Mouse (Mus musculus): Measurements from ENCODE around the gene Cdk14. TPM values are rescaled to one million over a fixed set of nuclear protein-coding genes. Genes with fewer than 3 reads are reported as not detected.

The Cdk14 gene
- total RNA-seq, 2 experiments from 2014 or later = 0.60 TPM; not detected in 1

DNA sequence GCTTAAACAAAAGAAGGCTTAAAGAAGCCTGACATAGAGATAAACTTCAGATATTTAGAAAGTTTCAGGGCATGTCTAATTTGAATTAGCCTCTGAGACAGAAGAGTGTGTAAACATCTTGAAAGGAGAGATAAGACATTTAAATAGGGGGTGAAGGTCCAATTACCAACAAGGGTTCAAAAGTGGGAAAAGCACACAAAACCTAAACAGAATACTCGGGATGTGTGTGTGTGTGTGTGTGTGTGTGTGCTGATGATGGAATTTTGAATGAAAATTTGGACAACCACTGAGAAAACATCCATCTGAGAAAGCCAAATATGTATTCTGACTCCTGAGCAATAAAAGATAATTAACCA is 208.4 kb downstream of the Cdk14 start:
- no peak for ATAC-seq (replicated peaks; ENCODE audit: low FRiP score, poor library complexity, severe bottlenecking)

DNA sequence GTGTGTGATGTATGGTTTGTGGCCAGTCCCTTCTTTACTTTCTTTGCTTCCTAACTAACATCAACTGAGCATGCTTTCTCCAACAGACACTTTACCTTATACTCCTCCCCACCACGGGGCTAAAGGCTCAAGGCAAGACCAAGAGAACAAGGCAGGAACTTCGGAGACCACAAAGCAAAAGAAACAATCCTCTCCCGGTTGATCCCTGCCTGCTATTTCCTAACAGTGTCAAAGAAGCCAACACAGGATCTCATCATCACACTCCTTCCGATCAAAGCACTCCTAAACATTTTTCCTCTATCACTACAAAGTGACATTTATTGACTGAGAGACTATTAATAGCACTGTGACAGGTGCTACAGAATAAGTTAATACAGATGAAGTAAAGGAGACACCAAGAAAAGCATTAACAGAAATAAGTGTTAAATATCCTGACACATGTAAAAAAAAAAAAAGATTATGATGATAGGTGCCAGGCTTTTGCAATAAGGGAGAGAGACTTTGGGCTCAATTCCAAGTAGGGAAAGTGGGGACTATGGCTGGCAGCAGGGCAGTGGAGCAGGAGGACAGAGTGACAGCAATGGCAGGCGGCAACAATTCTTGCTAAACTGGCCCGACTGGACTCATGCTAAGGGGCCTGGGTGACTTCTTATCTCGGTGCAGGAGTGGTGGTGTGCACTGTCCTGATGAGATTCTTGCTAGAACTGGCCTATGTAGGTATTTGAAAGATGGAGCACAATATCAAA is 208.9 kb downstream of the Cdk14 start:
- ATAC-seq (replicated peaks; ENCODE audit: low FRiP score, poor library complexity, severe bottlenecking) = no peak

- no peak for ATAC-seq (replicated peaks; ENCODE audit: low FRiP score, poor library complexity, severe bottlenecking)
Measured at GRCm38 (mm10) chr5:5208016-5208415, 212.1 kb downstream of the Cdk14 start.

- no peak for ATAC-seq (replicated peaks; ENCODE audit: low FRiP score, poor library complexity, severe bottlenecking)
Measured at GRCm38 (mm10) chr5:5206012-5206411, 214.1 kb downstream of the Cdk14 start.

DNA sequence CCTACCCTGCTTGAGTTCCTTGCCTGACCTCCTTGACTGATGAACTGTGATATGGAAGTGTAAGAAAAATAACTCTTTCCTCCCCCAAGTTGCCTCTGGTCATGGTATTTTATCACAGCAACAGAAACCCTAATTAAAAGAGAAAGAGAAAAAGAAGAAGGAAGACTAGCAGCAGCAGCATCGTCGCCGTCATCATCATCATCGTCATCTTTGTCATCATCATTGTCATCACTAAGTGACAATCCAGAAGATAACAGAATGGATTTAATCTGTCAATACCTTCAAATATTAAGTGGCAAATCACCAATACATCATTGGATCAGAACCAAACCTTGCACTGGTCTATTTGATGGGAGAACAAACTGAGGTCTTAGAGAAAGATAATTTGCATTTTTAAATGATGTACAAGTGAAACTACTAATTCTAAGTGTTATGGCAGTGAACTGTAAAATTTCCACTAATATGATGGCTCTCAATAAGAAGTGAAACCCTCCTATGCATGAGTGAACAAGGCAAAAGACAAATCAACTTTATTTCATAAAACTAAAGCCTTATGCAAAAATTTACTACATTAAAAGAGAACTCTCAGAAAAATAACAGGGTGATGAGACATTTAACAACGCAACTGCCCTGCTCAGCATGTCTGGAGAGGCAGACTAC is 225.4 kb downstream of the Cdk14 start:
- ATAC-seq (replicated peaks; ENCODE audit: low FRiP score, poor library complexity, severe bottlenecking) = no peak

DNA sequence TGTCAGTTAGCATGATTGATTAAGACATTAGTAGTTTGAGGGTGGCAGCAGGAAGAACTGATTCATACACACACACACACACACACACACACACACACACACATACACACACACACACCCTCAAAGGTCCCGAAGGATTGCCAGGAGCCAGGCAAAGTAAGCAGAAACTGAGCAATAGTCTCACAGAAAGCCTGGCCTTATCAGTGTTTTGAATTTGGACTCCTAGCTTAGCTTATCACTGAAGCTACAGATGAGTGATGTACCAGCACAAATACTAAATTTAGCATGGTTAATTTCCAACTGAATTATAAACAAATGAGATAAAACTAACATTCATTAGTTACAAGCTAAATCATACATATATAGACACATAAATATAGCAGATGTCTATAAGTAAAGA is 230.5 kb downstream of the Cdk14 start:
- ATAC-seq (replicated peaks; ENCODE audit: low FRiP score, poor library complexity, severe bottlenecking) = peak; percentile 54

GRCm38 (mm10) chr5:5185987-5186742 is 233.9 kb downstream of the Cdk14 start:
- ATAC-seq (replicated peaks; ENCODE audit: low FRiP score, poor library complexity, severe bottlenecking) = peak; percentile 84

DNA sequence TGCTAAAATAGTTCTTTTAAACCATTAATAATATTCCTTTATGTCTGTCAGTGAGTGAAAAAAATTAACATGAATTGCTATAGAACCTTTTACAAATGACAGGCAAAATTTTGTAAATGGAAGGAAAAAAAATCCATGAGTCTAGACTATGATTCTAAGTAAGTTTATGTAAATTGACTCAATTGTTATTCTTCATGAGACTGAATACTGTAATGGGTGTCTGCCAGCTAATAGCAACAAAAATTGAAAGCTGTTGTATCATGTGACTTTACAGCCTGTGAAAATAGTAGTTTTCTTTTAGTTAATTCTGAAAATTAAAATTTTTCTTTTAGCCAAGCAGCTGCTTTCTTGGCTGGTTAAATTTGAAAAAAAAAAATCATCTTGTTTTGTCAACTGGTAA is 234.6 kb downstream of the Cdk14 start:
- no peak for ATAC-seq (replicated peaks; ENCODE audit: low FRiP score, poor library complexity, severe bottlenecking)

DNA sequence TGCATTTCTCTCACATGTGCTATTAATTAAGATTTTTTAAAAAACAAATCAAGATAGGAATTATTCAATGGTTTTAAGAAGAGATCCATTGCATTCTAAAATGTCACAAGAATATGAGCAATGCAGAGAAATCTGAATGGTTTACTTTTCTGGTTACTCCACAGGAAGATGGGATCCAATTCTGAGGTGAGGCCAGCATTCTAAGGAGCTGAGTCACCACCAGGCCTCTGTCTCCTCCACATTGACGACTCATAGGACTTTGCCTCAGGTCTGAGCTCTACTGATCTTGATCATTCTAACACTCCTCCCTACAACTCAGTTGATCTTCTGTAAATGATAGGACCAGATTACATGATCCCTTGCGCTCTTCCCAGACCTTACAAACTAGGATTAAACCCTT is 239.4 kb downstream of the Cdk14 start:
- ATAC-seq (replicated peaks; ENCODE audit: low FRiP score, poor library complexity, severe bottlenecking) = no peak

- ATAC-seq (replicated peaks; ENCODE audit: low FRiP score, poor library complexity, severe bottlenecking) = no peak
Measured at GRCm38 (mm10) chr5:5180311-5180710, 239.8 kb downstream of the Cdk14 start.

DNA sequence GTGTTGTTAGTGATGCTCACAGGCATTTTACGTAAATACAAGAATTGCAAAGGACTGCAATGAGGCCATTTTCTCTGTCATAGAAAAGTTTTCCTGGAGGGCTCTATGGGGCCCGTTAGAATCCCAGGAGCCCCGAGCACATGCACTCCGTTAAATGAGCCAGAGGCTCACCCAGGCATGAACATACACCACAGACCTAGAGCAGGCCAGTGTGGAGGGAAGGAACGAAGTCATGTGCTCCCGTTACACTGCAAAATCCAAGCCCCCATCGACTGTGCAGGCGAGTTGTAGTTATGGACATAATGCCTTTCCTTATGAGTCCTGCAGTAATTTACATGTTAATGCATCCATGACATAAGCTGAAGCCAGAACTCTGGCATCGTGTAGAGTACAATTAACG is 244.1 kb downstream of the Cdk14 start:
- ATAC-seq (replicated peaks; ENCODE audit: low FRiP score, poor library complexity, severe bottlenecking) = no peak

DNA sequence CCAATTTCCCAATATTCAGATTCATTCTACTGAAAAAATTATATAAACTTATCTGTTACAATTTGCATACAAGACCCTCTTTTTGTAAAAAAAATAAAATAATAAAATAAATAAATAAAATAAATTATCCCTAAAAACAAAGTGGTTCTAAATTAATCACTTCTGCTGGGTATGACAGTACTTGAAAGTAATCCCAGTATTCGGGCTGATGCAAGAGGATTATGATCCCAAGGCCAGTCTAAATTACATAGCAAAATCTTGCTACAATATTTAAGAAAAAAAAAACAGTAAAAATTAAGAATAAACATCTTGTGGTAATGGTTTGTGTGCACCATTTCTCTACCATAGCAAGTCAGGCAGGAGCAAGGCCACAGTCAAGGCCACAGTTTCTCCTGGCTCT is 244.5 kb downstream of the Cdk14 start:
- ATAC-seq (replicated peaks; ENCODE audit: low FRiP score, poor library complexity, severe bottlenecking) = no peak

DNA sequence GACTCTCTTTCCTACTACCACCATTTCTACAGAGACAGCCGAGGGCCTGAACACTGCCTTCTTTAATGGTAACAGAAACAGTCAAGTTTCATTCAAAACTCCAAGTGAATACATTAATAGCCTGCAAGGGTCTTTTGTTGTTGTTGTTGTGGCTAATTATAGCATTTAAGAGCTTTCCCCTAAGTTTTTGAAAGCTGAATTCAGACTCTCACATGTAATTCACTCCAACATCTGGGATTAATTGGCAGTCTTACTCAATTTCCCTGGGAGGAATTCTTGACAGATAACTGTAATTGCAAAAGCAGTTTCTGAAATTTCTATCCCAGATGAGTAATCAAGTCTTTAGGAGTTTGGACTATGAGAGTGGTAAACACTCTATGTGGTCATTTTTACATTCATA is 245.0 kb downstream of the Cdk14 start:
- no peak for ATAC-seq (replicated peaks; ENCODE audit: low FRiP score, poor library complexity, severe bottlenecking)

GRCm38 (mm10) chr5:5166086-5166485 is 254.0 kb downstream of the Cdk14 start:
- ATAC-seq (replicated peaks; ENCODE audit: low FRiP score, poor library complexity, severe bottlenecking) = no peak

DNA sequence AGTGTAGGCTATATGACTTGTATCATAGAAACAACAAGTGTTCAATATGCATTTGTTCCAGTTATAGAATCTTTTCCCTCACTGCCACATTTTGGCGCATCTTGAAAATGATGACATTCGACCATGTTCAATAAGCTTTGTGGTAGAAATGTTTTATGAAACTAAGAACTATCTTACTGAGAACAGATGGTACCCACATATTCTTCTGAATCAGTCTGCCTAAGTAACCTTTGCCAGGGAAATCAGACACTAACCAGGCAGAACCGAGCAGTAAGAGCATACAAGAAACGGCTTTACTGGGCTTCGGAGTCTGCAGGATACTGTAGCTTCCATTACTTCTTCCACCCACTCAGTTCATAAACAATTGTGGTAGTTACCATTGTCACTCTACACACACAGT is 255.8 kb downstream of the Cdk14 start:
- ATAC-seq (replicated peaks; ENCODE audit: low FRiP score, poor library complexity, severe bottlenecking) = no peak

DNA sequence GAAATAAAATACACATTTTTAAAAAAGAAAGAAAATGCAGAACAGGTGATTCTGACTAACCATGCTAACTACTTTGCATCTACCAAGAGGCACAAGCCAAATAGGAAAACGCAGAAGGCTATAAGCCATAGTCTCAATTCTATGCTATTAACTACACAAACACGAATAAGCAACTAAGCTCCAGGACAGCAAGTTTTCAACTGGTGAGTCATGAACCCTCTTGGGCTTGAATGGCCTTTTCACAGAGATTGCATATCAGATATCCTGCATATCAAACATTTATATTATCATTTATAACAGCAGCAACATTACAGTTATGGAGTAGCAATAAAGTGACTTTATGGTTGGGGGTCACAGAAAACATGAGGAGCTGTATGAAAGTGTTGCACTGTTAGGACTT is 256.3 kb downstream of the Cdk14 start:
- ATAC-seq (replicated peaks; ENCODE audit: low FRiP score, poor library complexity, severe bottlenecking) = no peak

DNA sequence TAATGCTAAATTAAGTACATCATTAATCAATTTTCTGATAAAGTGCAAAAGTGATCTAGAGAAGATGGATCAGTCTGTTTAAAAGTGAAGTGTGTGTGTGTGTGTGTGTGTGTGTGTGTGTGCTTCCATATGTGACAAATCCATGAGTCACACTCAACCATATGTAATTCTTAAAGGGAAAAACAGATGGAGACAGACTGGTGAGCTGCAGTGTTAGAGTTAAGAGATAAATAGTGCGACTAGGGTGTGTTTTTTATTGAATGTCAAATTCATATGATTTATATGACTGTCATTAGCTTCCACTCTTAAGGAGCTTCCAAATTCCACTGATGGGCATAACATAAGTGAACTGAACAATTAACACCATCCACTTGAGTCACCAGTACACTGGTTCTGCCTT is 260.6 kb downstream of the Cdk14 start:
- no peak for ATAC-seq (replicated peaks; ENCODE audit: low FRiP score, poor library complexity, severe bottlenecking)

GRCm38 (mm10) chr5:5139855-5140254 is 280.3 kb downstream of the Cdk14 start:
- no peak for ATAC-seq (replicated peaks; ENCODE audit: low FRiP score, poor library complexity, severe bottlenecking)

DNA sequence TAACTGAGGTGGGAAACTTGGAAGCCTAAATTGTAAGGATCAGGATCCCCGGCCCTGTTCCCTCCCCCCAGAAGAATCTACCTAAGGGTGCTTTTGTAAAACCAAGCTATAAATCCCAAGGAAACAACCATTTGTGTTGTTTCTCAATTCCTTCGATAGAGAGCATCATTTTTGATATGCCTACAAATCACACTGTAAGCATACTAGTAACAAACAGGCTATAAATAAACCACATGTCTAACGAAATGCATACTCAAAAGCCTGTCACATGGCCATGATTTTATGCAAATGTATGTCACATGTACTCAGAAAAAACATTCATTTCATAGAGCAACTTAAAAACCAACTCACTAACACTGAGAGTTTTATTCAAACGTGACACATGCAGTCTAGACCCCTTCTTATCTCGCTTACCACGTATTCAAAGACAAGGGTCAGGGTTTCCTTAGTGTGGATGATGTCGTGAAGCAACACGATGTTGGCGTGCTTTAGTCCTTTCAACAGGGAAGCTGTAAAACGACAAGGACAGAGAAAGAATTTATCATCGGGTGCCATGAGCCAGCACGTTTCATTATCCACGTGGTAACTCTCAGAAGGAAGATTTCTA is 285.1 kb downstream of the Cdk14 start:
- ATAC-seq (replicated peaks; ENCODE audit: low FRiP score, poor library complexity, severe bottlenecking) = no peak

DNA sequence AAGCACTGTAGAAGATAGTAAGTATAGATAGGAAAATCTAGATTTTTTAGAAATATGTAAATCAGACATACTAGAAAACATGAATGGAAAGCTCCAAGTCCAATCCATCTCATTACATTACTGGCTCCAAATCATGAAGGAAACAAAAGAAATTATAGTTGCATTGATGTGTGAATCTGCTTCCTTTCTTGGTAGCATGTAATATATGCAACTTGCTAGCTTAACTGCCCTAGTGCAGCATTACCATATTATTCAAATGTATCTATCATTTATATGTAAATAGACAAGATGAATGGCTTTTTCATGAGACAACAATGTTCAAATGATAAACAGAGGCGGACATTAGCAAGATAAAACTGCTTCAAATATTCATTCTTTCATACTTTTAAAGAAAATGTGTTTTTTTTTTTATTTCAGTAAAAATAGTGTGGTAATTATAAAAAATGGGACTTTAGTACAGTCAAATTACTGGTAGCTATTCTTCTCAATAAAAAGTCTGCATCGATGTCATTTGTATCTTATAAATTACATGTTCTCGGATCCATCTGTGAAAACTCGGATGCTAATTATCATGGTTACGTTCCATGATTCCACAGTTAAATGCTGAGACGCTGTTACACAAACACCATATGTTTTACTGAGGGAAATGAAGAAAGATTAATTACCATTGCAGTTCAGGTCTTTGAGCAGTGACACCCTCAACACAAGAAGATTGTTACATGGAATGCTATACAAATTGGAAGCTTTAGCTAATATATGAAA is 285.8 kb downstream of the Cdk14 start:
- no peak for ATAC-seq (replicated peaks; ENCODE audit: low FRiP score, poor library complexity, severe bottlenecking)

Measured in erythroblast, adult 5-6 weeks (primary cell).